Mouse (Mus musculus): ENCODE data around the gene Wdsub1.
"Not testable (repeated sequence)": the region's sequence is repeated elsewhere in the genome, so short reads cannot be mapped to it uniquely, and the experiment has no call there.

Gene Wdsub1

GRCm38 (mm10) chr2:59881831-59882741, at the start of gene Wdsub1:
Gene Wdsub1 (minus strand): TSS chr2:59882591.
- DNase-seq (ENCODE audit: low read depth, low spot score): peak; percentile 86

DNA sequence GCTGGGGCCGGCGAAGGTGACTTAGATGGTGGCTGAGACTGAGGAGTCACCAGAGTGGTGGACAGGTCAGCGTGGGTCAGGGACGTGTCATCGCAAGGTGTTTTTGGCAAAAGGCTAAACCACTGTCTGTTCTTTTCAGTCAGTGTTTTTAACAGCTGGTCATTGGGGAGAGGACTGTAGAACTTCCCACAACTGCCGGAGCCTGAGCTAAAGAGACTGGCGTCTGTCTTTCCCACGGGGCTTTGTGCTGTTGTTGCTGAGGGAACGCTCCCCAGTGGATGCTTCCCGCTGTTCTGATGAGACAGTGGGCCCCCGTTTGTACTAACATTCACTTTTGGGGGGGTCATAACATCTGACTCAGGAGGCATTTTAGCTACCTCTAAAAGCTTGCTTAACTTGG, 31.2 kb upstream of the Wdsub1 start:
- DNase-seq (ENCODE audit: low read depth, low spot score): no peak

- DNase-seq (ENCODE audit: low read depth, low spot score): no peak
Measured at GRCm38 (mm10) chr2:59908048-59908447, 25.7 kb upstream of the Wdsub1 start.

DNA sequence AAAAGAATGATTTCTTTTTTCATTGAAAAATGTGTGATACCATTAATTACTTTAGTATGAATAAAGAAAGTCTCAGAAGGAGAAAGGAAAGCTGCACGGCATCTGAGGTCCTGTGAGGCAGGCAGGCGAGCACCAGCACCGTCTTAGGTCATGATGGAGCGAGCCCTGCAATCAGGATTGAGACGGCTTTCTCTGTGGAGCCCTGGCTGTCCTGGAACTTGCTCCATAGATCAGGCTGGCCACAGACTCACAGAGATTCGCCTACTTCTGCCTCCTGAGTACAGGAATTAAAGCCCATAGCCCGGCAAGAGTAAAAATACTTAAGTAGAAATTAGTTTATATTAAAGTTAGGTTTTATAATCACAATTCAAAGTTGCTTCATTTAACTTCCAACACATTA, 21.6 kb upstream of the Wdsub1 start:
- DNase-seq (ENCODE audit: low read depth, low spot score): no peak

GRCm38 (mm10) chr2:59898666-59899065, 16.3 kb upstream of the Wdsub1 start:
- no peak for DNase-seq (ENCODE audit: low read depth, low spot score)

DNA sequence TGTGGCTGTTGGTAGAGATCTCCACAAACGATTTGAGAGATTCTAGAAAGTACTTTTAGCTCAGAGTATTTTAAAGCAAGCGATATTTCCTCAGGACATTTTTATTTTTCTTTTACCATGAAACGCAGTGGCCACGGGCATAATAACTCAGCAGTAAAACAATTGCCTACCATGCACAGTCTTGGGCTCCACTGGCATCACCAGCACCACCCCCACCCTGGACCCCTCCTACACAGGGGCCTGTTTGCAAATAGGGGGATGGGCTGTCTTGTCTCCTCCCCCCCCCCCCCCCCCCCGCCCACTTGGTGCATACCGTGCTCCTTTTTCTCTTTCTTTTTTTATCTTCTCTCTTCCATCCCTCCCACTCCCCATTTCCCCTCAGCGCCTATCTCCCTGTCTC, 15.7 kb upstream of the Wdsub1 start:
- DNase-seq (ENCODE audit: low read depth, low spot score): no peak

- no peak for DNase-seq (ENCODE audit: low read depth, low spot score)
Measured at GRCm38 (mm10) chr2:59896837-59897236, 14.4 kb upstream of the Wdsub1 start.

- no peak for DNase-seq (ENCODE audit: low read depth, low spot score)
Measured at GRCm38 (mm10) chr2:59896400-59896799, 14.0 kb upstream of the Wdsub1 start.

GRCm38 (mm10) chr2:59889699-59890098, 7.3 kb upstream of the Wdsub1 start:
- no peak for DNase-seq (ENCODE audit: low read depth, low spot score)

GRCm38 (mm10) chr2:59882742-59883281, 421 bp upstream of the Wdsub1 start:
- no peak for DNase-seq (ENCODE audit: low read depth, low spot score)

- no peak for DNase-seq (ENCODE audit: low read depth, low spot score)
Measured at GRCm38 (mm10) chr2:59881404-59881803, 987 bp downstream of the Wdsub1 start.

DNA sequence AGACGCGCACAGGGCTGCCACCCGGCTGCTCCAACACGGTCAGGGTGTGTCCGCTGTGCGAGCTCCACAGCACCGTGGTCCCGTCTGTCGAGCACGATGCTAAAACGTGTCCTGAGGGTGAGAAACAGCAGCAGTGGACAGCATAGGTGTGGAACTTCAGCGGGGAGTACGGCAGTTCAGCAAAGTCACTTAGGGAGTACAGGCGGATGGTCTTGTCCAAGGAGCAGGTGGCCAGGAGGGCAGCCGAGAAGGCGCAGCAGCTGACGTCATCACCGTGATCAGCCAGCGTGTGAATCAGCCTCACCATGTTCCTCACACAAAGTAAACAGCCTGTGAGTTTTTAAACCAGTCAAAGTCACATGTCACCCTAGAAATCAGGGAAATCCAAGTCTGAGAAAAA, 4.2 kb downstream of the Wdsub1 start:
- DNase-seq (ENCODE audit: low read depth, low spot score): no peak

- no peak for DNase-seq (ENCODE audit: low read depth, low spot score)
Measured at GRCm38 (mm10) chr2:59877335-59877734, 5.1 kb downstream of the Wdsub1 start.

- DNase-seq (ENCODE audit: low read depth, low spot score): no peak
Measured at GRCm38 (mm10) chr2:59876482-59876881, 5.9 kb downstream of the Wdsub1 start.

DNA sequence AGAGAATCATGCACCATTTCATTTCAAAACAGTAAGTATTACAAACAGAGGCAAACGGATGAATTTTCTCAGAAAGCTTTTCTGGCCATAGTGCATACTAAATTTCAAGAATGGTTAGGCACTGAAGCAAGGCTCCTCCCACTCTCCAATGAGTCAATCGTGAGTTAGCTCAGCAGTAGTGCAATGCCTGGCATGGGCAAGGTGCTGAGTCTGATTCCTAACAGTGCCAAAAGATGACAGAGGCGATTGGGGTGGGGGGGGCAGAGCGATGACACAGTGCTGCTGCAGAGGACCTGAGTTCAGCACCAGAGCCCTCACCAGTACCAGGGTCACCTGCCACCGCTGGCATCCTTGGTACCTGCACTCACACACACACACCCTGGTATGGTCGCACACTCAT, 11.9 kb downstream of the Wdsub1 start:
- no peak for DNase-seq (ENCODE audit: low read depth, low spot score)

DNA sequence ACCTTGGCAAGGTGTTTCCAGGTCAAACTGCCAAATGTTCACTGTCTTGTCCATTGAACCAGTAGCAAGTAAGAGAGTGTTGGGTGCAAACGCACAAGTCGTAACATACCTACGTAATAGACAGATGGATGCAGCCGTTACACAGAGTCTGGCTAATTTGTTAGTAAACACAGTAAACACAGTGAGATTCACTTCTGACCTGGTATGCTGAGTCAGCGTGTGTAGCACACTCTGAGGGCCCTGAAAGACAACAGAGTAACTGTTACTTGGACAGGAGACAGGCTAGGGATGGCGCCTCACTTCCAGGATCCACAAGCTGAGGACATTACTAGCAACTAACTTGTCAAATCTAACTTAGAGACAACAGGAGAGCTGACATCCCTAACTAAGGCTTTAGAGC, 19.8 kb downstream of the Wdsub1 start:
- DNase-seq (ENCODE audit: low read depth, low spot score): no peak

GRCm38 (mm10) chr2:59854363-59854762, 28.0 kb downstream of the Wdsub1 start:
- no peak for DNase-seq (ENCODE audit: low read depth, low spot score)

DNA sequence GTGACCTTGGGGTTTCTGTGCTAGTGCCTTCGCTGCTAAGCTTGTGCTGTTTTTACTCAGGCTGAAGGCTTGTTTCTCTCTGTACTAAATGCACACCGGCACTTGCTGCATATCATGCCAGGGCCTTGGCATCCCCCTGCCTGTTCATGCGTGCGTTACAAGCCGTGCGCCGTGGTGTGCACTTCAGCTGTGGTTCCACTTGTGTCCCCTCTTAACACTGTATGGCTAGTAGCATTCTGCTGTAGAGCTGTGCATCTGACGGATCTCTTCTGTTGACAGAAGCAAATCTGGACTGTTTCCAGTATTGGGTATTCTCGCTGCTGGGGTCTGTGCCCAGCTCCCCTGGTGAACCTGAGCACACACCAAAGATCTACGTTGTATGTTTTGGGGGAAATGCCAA, 28.8 kb downstream of the Wdsub1 start:
- DNase-seq (ENCODE audit: low read depth, low spot score): no peak

DNA sequence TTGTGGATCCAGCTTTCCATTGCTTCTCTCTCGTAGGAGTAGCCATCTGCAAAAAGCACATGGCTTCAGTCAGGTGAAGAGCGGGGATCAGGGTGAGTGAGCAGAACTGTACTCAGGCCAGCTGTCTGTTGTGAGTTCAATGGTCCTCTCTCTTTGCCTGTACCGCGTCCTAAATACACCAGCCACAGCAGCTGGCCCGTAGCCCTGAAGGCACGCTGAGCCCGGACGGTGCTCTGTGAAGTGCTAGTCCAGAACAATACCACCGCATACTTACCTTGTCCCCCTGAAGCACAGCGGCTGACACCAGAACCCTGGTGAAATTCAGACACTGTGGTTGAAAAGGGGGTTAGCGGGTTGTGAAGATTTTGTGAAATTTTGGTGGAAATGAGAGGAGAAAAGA, 29.5 kb downstream of the Wdsub1 start:
- no peak for DNase-seq (ENCODE audit: low read depth, low spot score)

DNA sequence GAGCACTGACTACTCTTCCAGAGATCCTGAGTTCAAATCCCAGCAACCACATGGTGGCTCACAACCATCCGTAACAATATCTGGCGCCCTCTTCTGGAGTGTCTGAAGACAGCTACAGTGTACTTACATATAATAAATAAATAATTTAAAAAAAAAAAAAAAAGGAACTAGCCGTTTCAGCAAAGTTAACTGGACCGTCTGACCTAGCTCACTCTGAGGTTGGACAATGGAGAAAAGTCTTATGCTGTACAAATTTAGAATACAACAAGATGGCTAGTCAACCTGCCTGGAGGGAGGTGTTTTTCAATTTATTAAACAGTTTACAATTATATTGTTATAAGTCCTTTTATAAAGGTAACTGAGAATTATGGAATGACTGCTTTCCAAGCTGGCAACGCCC, 30.5 kb downstream of the Wdsub1 start:
- not testable (repeated sequence) for DNase-seq (ENCODE audit: low read depth, low spot score)

- DNase-seq (ENCODE audit: low read depth, low spot score): no peak
Measured at GRCm38 (mm10) chr2:59843848-59844247, 38.5 kb downstream of the Wdsub1 start.

GRCm38 (mm10) chr2:59843156-59843555, 39.2 kb downstream of the Wdsub1 start:
- no peak for DNase-seq (ENCODE audit: low read depth, low spot score)

- no peak for DNase-seq (ENCODE audit: low read depth, low spot score)
Measured at GRCm38 (mm10) chr2:59842556-59843008, 39.8 kb downstream of the Wdsub1 start.
